Comparison of ENCODE assay signal across 1 mouse cellular context in the genomic region with DNA sequence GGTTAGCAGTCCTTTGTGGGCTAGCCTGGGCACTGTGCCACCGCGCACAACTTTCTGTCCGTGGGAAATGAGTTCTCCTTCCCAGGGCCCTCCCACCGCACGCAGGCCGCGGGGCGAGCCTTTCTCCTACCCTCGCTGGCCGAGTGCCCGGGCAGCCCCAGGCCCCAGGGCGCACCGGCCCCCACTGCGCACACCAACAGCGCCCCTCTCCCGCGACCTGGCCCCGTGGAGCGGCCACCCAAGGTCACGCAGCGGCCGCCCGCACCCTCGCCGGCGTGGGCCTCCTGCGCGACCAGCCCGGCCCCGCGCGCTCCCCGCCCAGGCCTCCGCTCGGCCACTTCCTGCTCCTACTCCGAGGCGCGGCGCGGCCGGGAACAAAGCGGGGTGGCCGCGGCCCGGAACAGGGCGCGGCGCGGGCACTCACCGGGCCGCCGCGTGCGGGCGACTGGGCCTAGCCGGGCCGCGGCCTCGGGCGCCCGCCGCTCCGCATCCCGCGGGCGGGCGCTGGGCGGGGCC.
TF ChIP-seq lines count a peak whose summit lies in the region.

No protein-coding gene starts in this region.

TF ChIP-seq in CH12.LX, 34 proteins besides CTCF, POLR2A, EP300 and RAD21:
- no peak for TF ChIP-seq TBP (conservative IDR thresholded peaks at IDR 0.05; ENCODE audit: low read depth, low read length)
- no peak for TF ChIP-seq POLR2AphosphoS2 (IDR thresholded peaks at IDR 0.05; ENCODE audit: low read depth, low read length)
- TF ChIP-seq NELFE (IDR thresholded peaks at IDR 0.05; ENCODE audit: low read depth, low read length) = no peak
- no peak for TF ChIP-seq JUN (IDR thresholded peaks at IDR 0.05; ENCODE audit: insufficient read depth, low read depth, low read length)
- TF ChIP-seq USF1 (IDR thresholded peaks at IDR 0.05; ENCODE audit: low read depth, low read length) = no peak
- TF ChIP-seq MAFK (IDR thresholded peaks at IDR 0.05; ENCODE audit: insufficient replicate concordance, low read length) = no peak
